Mouse (Mus musculus) lung, adult 2 months (tissue): ENCODE results near the gene Ddi2.

Experiments
- CTCF ChIP-seq: fragments of 200-500 bp; IDR thresholded peaks from 2 replicates; pipeline ENCODE4 v1.5.1; 2011; ENCODE audit warnings: mild to moderate bottlenecking, low read length, control low read depth; ENCODE audit not compliant: insufficient read depth
- POLR2A ChIP-seq: fragments of 200-500 bp; IDR thresholded peaks from 2 replicates; pipeline ENCODE4 v1.6.1; 2011; ENCODE audit warnings: low read depth, mild to moderate bottlenecking, control low read depth, low read length, borderline replicate concordance; ENCODE audit errors: extremely low read depth

GRCm38 (mm10) chr4:141694719-141695118 lies 28.5 kb downstream of the Ddi2 start:
- TF ChIP-seq POLR2A (no peak), CTCF (no peak)
